Mouse (Mus musculus) embryonic facial prominence, embryonic 11.5 days (tissue): Measurements from ENCODE around the gene Rab5c. TPM values are rescaled to one million over a fixed set of nuclear protein-coding genes. Genes with fewer than 3 reads are reported as not detected.

ENCODE experiments used
- ATAC-seq: fragments of 200-750 bp; cut with Nextera tagmentation; replicated peaks from 2 replicates; pipeline ENCODE4 v1.8.0; 2017; ENCODE audit warnings: low read depth; ENCODE audit not compliant: insufficient number of reproducible peaks, low FRiP score, low TSS enrichment
- DNase-seq: peaks from one replicate; pipeline ENCODE4 v3.0.0-alpha.2; 2015; ENCODE audit warnings: low spot score
- H3K27ac ChIP-seq: fragments of 300-500 bp; sonication (generic); replicated peaks from 2 replicates; pipeline ENCODE4 v1.5.1; 2014; ENCODE audit warnings: mild to moderate bottlenecking, low read depth, low read length, control low read depth
- H3K27me3 ChIP-seq: fragments of 300-500 bp; sonication (generic); 2 replicates; pipeline ENCODE4 v1.6.1; 2014; ENCODE audit warnings: mild to moderate bottlenecking, low read length, moderate library complexity, mixed read lengths; ENCODE audit not compliant: control insufficient read depth, insufficient read depth
- H3K36me3 ChIP-seq: fragments of 300-500 bp; sonication (generic); replicated peaks from 2 replicates; pipeline ENCODE4 v1.6.1; 2014; ENCODE audit warnings: low read depth, mild to moderate bottlenecking, low read length, moderate library complexity, mixed read lengths; ENCODE audit not compliant: control insufficient read depth, insufficient read depth
- H3K4me1 ChIP-seq: fragments of 300-500 bp; sonication (generic); 2 replicates; pipeline ENCODE4 v1.6.1; 2014; ENCODE audit warnings: low read length, mixed read lengths; ENCODE audit not compliant: control insufficient read depth, insufficient read depth
- H3K4me2 ChIP-seq: fragments of 300-500 bp; sonication (generic); 2 replicates; pipeline ENCODE4 v1.6.1; 2014; ENCODE audit warnings: low read depth, mild to moderate bottlenecking, control low read depth, low read length, moderate library complexity
- H3K4me3 ChIP-seq: fragments of 300-500 bp; sonication (generic); 2 replicates; pipeline ENCODE4 v1.5.1; 2014; ENCODE audit warnings: low read depth, low read length, control low read depth
- H3K9ac ChIP-seq: fragments of 300-500 bp; sonication (generic); replicated peaks from 2 replicates; pipeline ENCODE4 v1.6.1; 2014; ENCODE audit warnings: mild to moderate bottlenecking, control low read depth, low read length
- H3K9me3 ChIP-seq: fragments of 300-500 bp; sonication (generic); replicated peaks from 2 replicates; pipeline ENCODE4 v1.6.1; 2016; ENCODE audit warnings: mild to moderate bottlenecking, low read length, inconsistent platforms, mixed read lengths; ENCODE audit not compliant: control insufficient read depth
- WGBS: fragments of 180-500 bp; shearing (Covaris S2); extraction: QIAGEN DNeasy Blood & Tissue Kit; methylation state at CpG from one replicate; pipeline ENCODE4 v1.1.7; 2014; 5-methylcytosine and 5-hydroxymethylcytosine counted together
- polyA plus RNA-seq: library from polyadenylated mRNA; unstranded; fragments of >200 nt; fragmentation: Nextera tagmentation; extraction: Ambion mirVana; gene quantifications from 2 replicates; pipeline ENCODE4 v1.2.1, GENCODE M21; 2014

Rab5c gene
- polyA plus RNA-seq, 1 experiment from 2014 or later, result 76.6 TPM

- Histone ChIP-seq H3K9ac (no peak overlapping the region), H3K4me3 (no peak overlapping the region), H3K27me3 (peaks cover 5% of the 10 kb centered on the region), H3K36me3 (no peaks in the 10 kb centered on the region), H3K9me3 (no peaks in the 10 kb centered on the region), H3K4me2 (no peak overlapping the region), H3K27ac (no peak overlapping the region), H3K4me1 (peaks cover 3% of the 10 kb centered on the region; the same call in 1 of the 2 replicates)
- ATAC-seq (no peak), DNase-seq (no peak)
- 75% methylated on average over 7 of the region's 7 CpGs for WGBS
These were observed 47.6 kb downstream of the Rab5c start for GRCm38 (mm10) chr11:100690389-100690788.

GRCm38 (mm10) chr11:100688443-100688842 is 49.6 kb downstream of the Rab5c start:
- no peak overlapping the region for H3K4me2 ChIP-seq
- H3K27me3 ChIP-seq, result peaks cover 5% of the 10 kb centered on the region
- H3K9me3 ChIP-seq, result no peaks in the 10 kb centered on the region
- 72% methylated on average over 4 of the region's 4 CpGs for WGBS
- H3K27ac ChIP-seq, result no peak overlapping the region
- no peaks in the 10 kb centered on the region for H3K36me3 ChIP-seq
- no peak overlapping the region for H3K9ac ChIP-seq
- ATAC-seq, result no peak
- H3K4me3 ChIP-seq, result no peak overlapping the region
- H3K4me1 ChIP-seq, result peaks cover 3% of the 10 kb centered on the region; the same call in 1 of the 2 replicates
- DNase-seq, result no peak

GRCm38 (mm10) chr11:100687265-100687664 is 50.8 kb downstream of the Rab5c start:
- Histone ChIP-seq H3K4me2 (no peak overlapping the region), H3K9ac (no peak overlapping the region), H3K4me3 (no peak overlapping the region), H3K27me3 (peaks cover 3% of the 10 kb centered on the region), H3K36me3 (no peaks in the 10 kb centered on the region), H3K9me3 (no peaks in the 10 kb centered on the region), H3K27ac (no peak overlapping the region), H3K4me1 (no peaks in the 10 kb centered on the region)
- WGBS, result 82% methylated on average over 7 of the region's 7 CpGs
- ATAC-seq (no peak), DNase-seq (no peak)

GRCm38 (mm10) chr11:100685371-100685770 is 52.6 kb downstream of the Rab5c start:
- no peak for DNase-seq
- Histone ChIP-seq H3K4me3 (no peak overlapping the region), H3K27ac (no peak overlapping the region), H3K9ac (no peak overlapping the region), H3K4me1 (no peaks in the 10 kb centered on the region), H3K9me3 (no peaks in the 10 kb centered on the region), H3K4me2 (no peak overlapping the region), H3K27me3 (no peaks in the 10 kb centered on the region; the same call in 1 of the 2 replicates), H3K36me3 (no peaks in the 10 kb centered on the region)
- 81% methylated on average over 3 of the region's 3 CpGs for WGBS
- ATAC-seq, result no peak

- H3K36me3 ChIP-seq, result no peaks in the 10 kb centered on the region
- no peak overlapping the region for H3K4me2 ChIP-seq
- ATAC-seq (no peak), DNase-seq (no peak)
- no peak overlapping the region for H3K9ac ChIP-seq
- H3K27ac ChIP-seq, result no peak overlapping the region
- no peaks in the 10 kb centered on the region for H3K27me3 ChIP-seq
- no peak overlapping the region for H3K4me3 ChIP-seq
- no peaks in the 10 kb centered on the region for H3K4me1 ChIP-seq
- H3K9me3 ChIP-seq, result no peaks in the 10 kb centered on the region
- WGBS, result 82% methylated on average over 2 of the region's 2 CpGs
These were observed 53.9 kb downstream of the Rab5c start for GRCm38 (mm10) chr11:100684084-100684483.

GRCm38 (mm10) chr11:100682526-100682925 is 55.5 kb downstream of the Rab5c start:
- WGBS, result 66% methylated on average over 5 of the region's 5 CpGs
- ATAC-seq (no peak), DNase-seq (no peak)
- Histone ChIP-seq H3K27ac (no peak overlapping the region), H3K9me3 (no peaks in the 10 kb centered on the region), H3K4me3 (no peak overlapping the region), H3K36me3 (no peaks in the 10 kb centered on the region), H3K4me2 (no peak overlapping the region), H3K4me1 (no peaks in the 10 kb centered on the region), H3K27me3 (no peaks in the 10 kb centered on the region), H3K9ac (no peak overlapping the region)

- DNase-seq, result no peak
- Histone ChIP-seq H3K4me3 (no peak overlapping the region), H3K9ac (no peak overlapping the region), H3K4me1 (no peaks in the 10 kb centered on the region), H3K27me3 (no peaks in the 10 kb centered on the region), H3K4me2 (no peak overlapping the region), H3K36me3 (no peaks in the 10 kb centered on the region), H3K9me3 (no peaks in the 10 kb centered on the region), H3K27ac (no peak overlapping the region)
- WGBS, result 74% methylated on average over 5 of the region's 5 CpGs
- ATAC-seq, result no peak
These were observed 56.2 kb downstream of the Rab5c start for GRCm38 (mm10) chr11:100681826-100682225.

- Histone ChIP-seq H3K27ac (no peak overlapping the region), H3K9me3 (no peaks in the 10 kb centered on the region), H3K9ac (no peak overlapping the region), H3K4me1 (no peaks in the 10 kb centered on the region), H3K27me3 (no peaks in the 10 kb centered on the region), H3K4me3 (no peak overlapping the region), H3K36me3 (no peaks in the 10 kb centered on the region), H3K4me2 (no peak overlapping the region)
- ATAC-seq (no peak), DNase-seq (no peak)
- WGBS, result 54% methylated on average over 7 of the region's 7 CpGs
These were observed 60.2 kb downstream of the Rab5c start for GRCm38 (mm10) chr11:100677810-100678209.
